Comparison of ENCODE assay signal across 8 mouse cellular contexts in the genomic region with DNA sequence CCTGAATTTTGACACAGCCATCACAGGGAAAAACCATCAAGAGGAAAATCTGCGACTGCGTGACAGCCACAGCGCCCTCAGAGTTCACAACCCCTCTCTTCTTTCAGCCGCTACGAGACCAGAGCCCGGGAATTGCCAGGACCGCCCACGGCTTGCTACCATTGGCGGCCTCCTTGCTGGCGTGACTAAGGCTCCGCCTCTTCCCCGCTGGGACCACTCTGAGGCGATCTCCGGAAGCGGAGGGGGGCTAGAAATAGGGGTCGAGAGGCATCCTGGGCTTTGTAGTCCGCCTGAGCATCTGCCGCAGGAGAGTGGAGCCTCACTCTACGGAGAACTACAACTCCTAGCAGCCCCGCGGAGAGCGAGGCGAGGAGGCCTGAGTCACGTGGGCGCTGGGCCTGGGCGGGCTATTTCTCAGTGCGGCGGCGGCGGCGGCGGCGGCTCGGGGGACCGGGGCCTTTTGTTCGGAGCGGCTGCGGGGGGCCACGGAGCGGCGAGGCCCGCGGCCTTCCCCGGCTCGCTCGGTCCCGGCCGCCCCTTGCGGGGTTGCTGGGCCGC. TPM values are rescaled to one million over a fixed set of nuclear protein-coding genes. Genes with fewer than 3 reads are reported as not detected.
DNase-seq lines count a peak whose midpoint lies in the region; ATAC-seq lines count a peak whose summit lies in the region.

TSS of gene Pank3 (plus strand) at position 297 of the 558 bp plus-strand sequence.

- peak within 1 kb of the TSS; percentile 98 for H3K9ac ChIP-seq in hindbrain, embryonic 11.5 days (ENCODE audit: low read depth, low read length)

- no peaks in the 10 kb centered on the region for H3K4me1 ChIP-seq in hindbrain, embryonic 11.5 days (replicated peaks; ENCODE audit: control insufficient read depth, insufficient read depth, low read length)

- H3K27ac ChIP-seq in hindbrain, embryonic 11.5 days (ENCODE audit: low read depth, low read length): peak within 1 kb of the TSS; percentile 94

- no peaks in the 10 kb centered on the region for H3K9me3 ChIP-seq in hindbrain, embryonic 11.5 days (ENCODE audit: control insufficient read depth, low read length)

- ATAC-seq in hindbrain, embryonic 11.5 days (ENCODE audit: low FRiP score): peak; percentile 100

- no peaks in the 10 kb centered on the region for H3K36me3 ChIP-seq in hindbrain, embryonic 11.5 days (ENCODE audit: control insufficient read depth, insufficient read depth, low read length)

- 0% methylated on average over 35 of the region's 50 CpGs for WGBS in hindbrain, embryonic 11.5 days

- H3K4me3 ChIP-seq in hindbrain, embryonic 11.5 days (ENCODE audit: low read depth, low read length): peak within 1 kb of the TSS; percentile 85

- H3K4me2 ChIP-seq in hindbrain, embryonic 11.5 days (replicated peaks; ENCODE audit: low read depth, low read length): peak within 1 kb of the TSS; percentile 54

- peak; percentile 99 for DNase-seq in Muller cell, postnatal 12 days (ENCODE audit: inconsistent ontology term)
- peak; percentile 99 for DNase-seq in cerebellum, adult 9-11 months
- peak; percentile 98 for DNase-seq in frontal cortex, adult 2 months (ENCODE audit: extremely low spot score in 1 of 2, low spot score in 1 of 2)
- peak; percentile 97 for DNase-seq in hindbrain, embryonic 11.5 days (ENCODE audit: low spot score)
- peak; percentile 93 to 95 for DNase-seq in layer of hippocampus, postnatal 10 days (ENCODE audit: low spot score in 2 of 2)
- peak; percentile 99 for DNase-seq in lung, postnatal 10 days
- DNase-seq in ovary, postnatal 36 days (ENCODE audit: low spot score): peak; percentile 95
- DNase-seq in thymus, postnatal 25 days: peak; percentile 96

- H3K27me3 ChIP-seq in hindbrain, embryonic 11.5 days (ENCODE audit: control insufficient read depth, insufficient read depth, low read length): no peaks in the 10 kb centered on the region

RNA-seq across cellular contexts. Expression of gene Pank3, which starts in this region (rescaled TPM):
- 22.2 and 22.8 TPM in 2 replicates for polyA plus RNA-seq in frontal cortex, adult 2 months (2012; rRNA removed)
- polyA plus RNA-seq in hindbrain, embryonic 11.5 days (2014; fragmentation: Nextera tagmentation; extraction: Ambion mirVana): 27.7 and 30.2 TPM in 2 replicates
- total RNA-seq in layer of hippocampus, postnatal 10 days (2021): 10 to 100 TPM; 63.3 to 64.6 TPM

Comparison
In these comparisons a context has a peak if more than half of its experiments do, and no peak if none do; other contexts are left out.
1. Peak in every context shown above with its lines: DNase-seq, ATAC-seq, H3K4me3 ChIP-seq and H3K27ac ChIP-seq.